Mouse (Mus musculus) hindbrain, embryonic 12.5 days (tissue): Measurements from ENCODE around the gene Nrp1. TPM values are rescaled to one million over a fixed set of nuclear protein-coding genes. Genes with fewer than 3 reads are reported as not detected.

ENCODE experiments used
- ATAC-seq: fragments of 200-750 bp; cut with Nextera tagmentation; 2 replicates; pipeline ENCODE4 v1.8.0; 2017; ENCODE audit warnings: moderate TSS enrichment; ENCODE audit not compliant: low FRiP score
- H3K27ac ChIP-seq: fragments of 300-500 bp; sonication (generic); 2 replicates; pipeline ENCODE4 v1.5.1; 2016; ENCODE audit warnings: mild to moderate bottlenecking
- H3K27me3 ChIP-seq: fragments of 300-500 bp; sonication (generic); 2 replicates; pipeline ENCODE4 v1.6.1; 2016; ENCODE audit warnings: mild to moderate bottlenecking
- H3K36me3 ChIP-seq: fragments of 300-500 bp; sonication (generic); 2 replicates; pipeline ENCODE4 v1.6.1; 2016; ENCODE audit warnings: mild to moderate bottlenecking
- H3K4me1 ChIP-seq: fragments of 300-500 bp; sonication (generic); 2 replicates; pipeline ENCODE4 v1.6.1; 2016
- H3K4me2 ChIP-seq: fragments of 300-500 bp; sonication (generic); replicated peaks from 2 replicates; pipeline ENCODE4 v1.6.1; 2016; ENCODE audit warnings: mild to moderate bottlenecking
- H3K4me3 ChIP-seq: fragments of 300-500 bp; sonication (generic); 2 replicates; pipeline ENCODE4 v1.5.1; 2016; ENCODE audit warnings: mild to moderate bottlenecking
- H3K9ac ChIP-seq: fragments of 300-500 bp; sonication (generic); 2 replicates; pipeline ENCODE4 v1.6.1; 2016; ENCODE audit warnings: mild to moderate bottlenecking, moderate library complexity
- H3K9me3 ChIP-seq: fragments of 300-500 bp; sonication (generic); replicated peaks from 2 replicates; pipeline ENCODE4 v1.6.1; 2016; ENCODE audit warnings: mild to moderate bottlenecking
- WGBS: fragments of 180-500 bp; shearing (Covaris S2); methylation state at CpG from one replicate; pipeline ENCODE4 v1.1.7; 2016; 5-methylcytosine and 5-hydroxymethylcytosine counted together
- polyA plus RNA-seq: library from polyadenylated mRNA; unstranded; fragments of >200 nt; fragmentation: Nextera tagmentation; extraction: Ambion mirVana; gene quantifications from 2 replicates; pipeline ENCODE4 v1.2.1, GENCODE M21; 2016

Gene Nrp1
- polyA plus RNA-seq, 1 experiment from 2014 or later: 48.5 TPM

GRCm38 (mm10) chr8:128398472-128399091 is 40.2 kb downstream of the Nrp1 start:
- ATAC-seq: no peak
- Histone ChIP-seq H3K27ac (no peak overlapping the region), H3K4me3 (no peak overlapping the region), H3K36me3 (no peaks in the 10 kb centered on the region), H3K9ac (no peak overlapping the region), H3K9me3 (no peaks in the 10 kb centered on the region), H3K27me3 (no peaks in the 10 kb centered on the region), H3K4me1 (no peaks in the 10 kb centered on the region), H3K4me2 (no peak overlapping the region)
- WGBS: 79% methylated on average over 11 of the region's 11 CpGs

DNA sequence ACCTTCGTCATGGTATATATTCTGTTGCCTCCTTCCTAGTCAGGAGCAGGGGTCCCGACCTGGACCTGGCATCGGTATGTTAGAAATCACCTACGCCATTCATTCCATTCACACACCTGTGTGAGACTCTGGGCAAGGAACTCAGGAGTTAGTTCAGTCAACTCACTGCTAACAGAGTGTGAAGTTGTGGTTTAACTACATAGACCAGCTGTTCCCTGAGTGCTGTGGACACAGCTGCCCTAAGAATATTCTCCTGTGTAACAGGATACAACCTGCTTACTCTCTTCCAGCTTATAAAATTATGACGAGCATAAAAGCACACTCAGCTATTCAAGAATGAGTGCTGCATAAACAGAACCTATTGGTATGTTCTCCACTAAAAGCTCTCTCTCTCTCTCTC is 41.9 kb downstream of the Nrp1 start:
- Histone ChIP-seq H3K4me3 (no peak overlapping the region), H3K4me1 (no peaks in the 10 kb centered on the region), H3K9ac (no peak overlapping the region), H3K27me3 (no peaks in the 10 kb centered on the region), H3K27ac (no peak overlapping the region), H3K9me3 (no peaks in the 10 kb centered on the region), H3K36me3 (no peaks in the 10 kb centered on the region), H3K4me2 (no peak overlapping the region)
- ATAC-seq: no peak
- WGBS: 92% methylated on average over 5 of the region's 5 CpGs

- no peaks in the 10 kb centered on the region for H3K36me3 ChIP-seq
- H3K9ac ChIP-seq: no peak overlapping the region
- no peak overlapping the region for H3K27ac ChIP-seq
- no peaks in the 10 kb centered on the region for H3K9me3 ChIP-seq
- WGBS: 74% methylated on average over 2 of the region's 2 CpGs
- H3K4me2 ChIP-seq: no peak overlapping the region
- no peak overlapping the region for H3K4me3 ChIP-seq
- no peak for ATAC-seq
- H3K4me1 ChIP-seq: no peaks in the 10 kb centered on the region
- H3K27me3 ChIP-seq: no peaks in the 10 kb centered on the region
Observed at GRCm38 (mm10) chr8:128404876-128405275, 46.5 kb downstream of the Nrp1 start.

DNA sequence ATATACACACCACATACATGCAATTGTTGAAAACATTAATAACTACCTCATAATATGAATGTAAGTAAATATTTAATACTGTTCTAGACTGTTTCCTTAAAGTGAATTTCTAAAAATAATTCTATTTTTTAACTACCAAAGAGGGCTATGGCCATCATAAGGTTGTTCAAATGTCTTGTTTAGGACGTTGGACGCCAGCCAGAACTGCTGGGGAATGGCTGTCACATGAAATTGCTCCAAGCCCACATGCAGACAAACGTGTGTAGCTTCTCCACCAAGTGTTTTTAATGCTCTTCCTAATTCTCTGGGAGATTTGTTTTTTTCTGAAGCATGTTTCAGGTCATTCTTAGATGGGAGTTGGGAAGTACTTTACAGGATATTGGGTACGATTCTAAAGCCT is 55.0 kb downstream of the Nrp1 start:
- H3K9ac ChIP-seq: no peak overlapping the region
- H3K27ac ChIP-seq: no peak overlapping the region
- no peak overlapping the region for H3K4me2 ChIP-seq
- H3K4me1 ChIP-seq: peaks cover 28% of the 10 kb centered on the region
- no peak for ATAC-seq
- H3K27me3 ChIP-seq: no peaks in the 10 kb centered on the region
- 80% methylated on average over 4 of the region's 4 CpGs for WGBS
- no peaks in the 10 kb centered on the region for H3K9me3 ChIP-seq
- no peak overlapping the region for H3K4me3 ChIP-seq
- H3K36me3 ChIP-seq: no peaks in the 10 kb centered on the region

DNA sequence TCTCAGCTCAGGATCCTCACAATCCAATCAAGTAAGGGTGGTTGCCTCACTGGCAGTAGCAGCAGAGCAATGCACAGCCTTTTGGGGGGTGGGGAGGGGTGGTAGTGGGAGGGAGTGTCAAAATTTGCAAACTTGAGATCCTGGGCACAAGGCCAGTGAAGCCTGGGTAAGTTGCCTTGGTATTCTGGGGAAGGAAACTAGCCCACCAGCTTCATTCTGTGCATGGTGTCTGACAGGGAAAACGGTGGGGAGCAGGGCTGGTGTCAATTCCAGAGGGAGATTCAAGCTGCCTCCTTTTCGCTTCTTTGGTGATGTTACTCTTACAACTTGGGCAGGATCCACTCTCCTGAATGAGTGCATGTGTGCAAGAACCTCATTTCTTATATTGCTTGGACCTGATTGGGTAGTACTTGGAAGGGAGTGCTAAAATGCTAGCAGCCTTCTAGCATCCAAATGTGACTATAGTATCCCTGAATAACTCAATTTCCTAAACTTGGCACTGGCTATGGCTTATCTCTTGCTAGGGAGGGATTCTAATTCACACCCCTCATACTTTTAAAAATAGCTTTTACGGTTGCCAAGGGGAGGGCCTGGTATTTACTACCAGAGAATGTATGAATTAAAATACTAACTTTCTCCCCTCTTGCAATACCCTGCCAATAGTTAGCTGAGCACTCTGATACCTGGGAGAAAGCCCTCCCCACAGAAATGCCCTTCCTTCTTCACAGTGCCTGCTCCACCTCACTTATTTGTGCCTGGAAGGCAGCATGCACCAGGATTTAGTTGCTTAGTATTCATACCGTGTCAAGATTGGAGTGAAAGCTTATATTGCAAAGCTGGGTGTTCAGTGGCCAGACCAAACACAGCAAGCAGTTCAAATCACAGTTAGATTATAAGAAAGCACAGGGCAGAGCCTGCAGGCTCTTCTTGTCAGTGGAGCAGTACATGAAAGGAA is 57.6 kb downstream of the Nrp1 start:
- Histone ChIP-seq H3K9me3 (no peaks in the 10 kb centered on the region), H3K9ac (no peak overlapping the region), H3K27ac (peak overlapping the region; percentile 70), H3K27me3 (no peaks in the 10 kb centered on the region), H3K4me3 (no peak overlapping the region), H3K36me3 (no peaks in the 10 kb centered on the region), H3K4me2 (no peak overlapping the region), H3K4me1 (peaks cover 30% of the 10 kb centered on the region)
- peak; percentile 41; the same call in 1 of the 2 replicates for ATAC-seq
- 60% methylated on average over 4 of the region's 4 CpGs for WGBS

- H3K27me3 ChIP-seq: no peaks in the 10 kb centered on the region
- H3K4me1 ChIP-seq: peaks cover 30% of the 10 kb centered on the region
- H3K9me3 ChIP-seq: no peaks in the 10 kb centered on the region
- WGBS: 53% methylated on average over 2 of the region's 2 CpGs
- H3K4me3 ChIP-seq: no peak overlapping the region
- no peak overlapping the region for H3K9ac ChIP-seq
- H3K27ac ChIP-seq: peak overlapping the region; percentile 70
- no peak for ATAC-seq
- H3K4me2 ChIP-seq: no peak overlapping the region
- H3K36me3 ChIP-seq: no peaks in the 10 kb centered on the region
Observed at GRCm38 (mm10) chr8:128416896-128417295, 58.5 kb downstream of the Nrp1 start.

GRCm38 (mm10) chr8:128417956-128418796 is 59.8 kb downstream of the Nrp1 start:
- H3K27me3 ChIP-seq: no peaks in the 10 kb centered on the region
- H3K9ac ChIP-seq: no peak overlapping the region
- 56% methylated on average over 10 of the region's 10 CpGs for WGBS
- peak overlapping the region; percentile 35; the same call in 1 of the 2 replicates for H3K27ac ChIP-seq
- no peaks in the 10 kb centered on the region for H3K36me3 ChIP-seq
- peak; percentile 75 for ATAC-seq
- no peak overlapping the region for H3K4me2 ChIP-seq
- H3K9me3 ChIP-seq: no peaks in the 10 kb centered on the region
- no peak overlapping the region for H3K4me3 ChIP-seq
- H3K4me1 ChIP-seq: peaks cover 30% of the 10 kb centered on the region

DNA sequence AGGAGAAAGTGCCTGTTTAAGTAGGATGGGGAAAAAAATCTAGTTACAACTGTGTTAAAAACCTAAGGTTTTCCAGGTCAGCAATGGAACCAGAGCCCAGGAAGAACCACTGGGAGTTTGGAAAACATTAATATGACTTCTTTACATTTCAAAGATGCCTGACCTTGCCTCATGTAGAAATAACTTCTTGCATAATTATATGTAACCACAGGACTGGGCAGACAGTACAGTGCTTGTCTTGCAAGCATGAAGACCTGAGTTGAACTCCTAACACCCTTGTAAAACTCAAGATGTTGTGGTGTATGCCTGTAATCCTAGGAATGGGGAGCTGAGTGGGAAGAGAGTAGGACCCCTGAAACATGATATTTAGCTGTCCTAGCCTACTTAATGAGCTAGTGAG is 61.6 kb downstream of the Nrp1 start:
- Histone ChIP-seq H3K9ac (no peak overlapping the region), H3K9me3 (no peaks in the 10 kb centered on the region), H3K36me3 (no peaks in the 10 kb centered on the region), H3K27me3 (no peaks in the 10 kb centered on the region), H3K4me1 (peaks cover 30% of the 10 kb centered on the region), H3K4me2 (no peak overlapping the region), H3K4me3 (no peak overlapping the region), H3K27ac (no peak overlapping the region)
- no peak for ATAC-seq

- Histone ChIP-seq H3K27me3 (no peaks in the 10 kb centered on the region), H3K9ac (no peak overlapping the region), H3K36me3 (no peaks in the 10 kb centered on the region), H3K27ac (no peak overlapping the region), H3K4me3 (no peak overlapping the region), H3K4me1 (peaks cover 28% of the 10 kb centered on the region), H3K4me2 (no peak overlapping the region), H3K9me3 (no peaks in the 10 kb centered on the region)
- 84% methylated on average over 1 of the region's 1 CpGs for WGBS
- no peak for ATAC-seq
Observed at GRCm38 (mm10) chr8:128420402-128420801, 62.0 kb downstream of the Nrp1 start.

DNA sequence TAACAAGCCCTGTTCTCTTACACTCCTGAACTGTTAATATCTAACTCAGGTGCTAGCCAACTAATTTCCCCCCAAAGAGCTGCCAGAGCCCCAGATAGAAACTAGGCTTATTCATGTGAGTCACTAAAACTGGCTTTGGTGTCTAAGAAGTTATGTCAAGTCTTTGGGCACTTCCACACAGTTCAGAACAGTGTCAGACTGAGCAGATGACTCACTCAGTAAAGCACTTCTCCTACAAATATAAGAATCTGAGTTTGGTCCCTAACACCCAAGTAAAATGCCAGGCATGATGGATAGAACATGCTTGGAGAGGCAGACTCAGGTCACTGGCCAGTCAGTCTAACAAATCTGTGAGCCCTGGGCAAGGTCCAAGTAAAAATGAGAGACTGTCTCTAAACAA is 65.4 kb downstream of the Nrp1 start:
- Histone ChIP-seq H3K4me1 (no peaks in the 10 kb centered on the region), H3K4me2 (no peak overlapping the region), H3K9ac (no peak overlapping the region), H3K9me3 (no peaks in the 10 kb centered on the region), H3K4me3 (no peak overlapping the region), H3K36me3 (no peaks in the 10 kb centered on the region), H3K27ac (no peak overlapping the region), H3K27me3 (no peaks in the 10 kb centered on the region)
- ATAC-seq: no peak

DNA sequence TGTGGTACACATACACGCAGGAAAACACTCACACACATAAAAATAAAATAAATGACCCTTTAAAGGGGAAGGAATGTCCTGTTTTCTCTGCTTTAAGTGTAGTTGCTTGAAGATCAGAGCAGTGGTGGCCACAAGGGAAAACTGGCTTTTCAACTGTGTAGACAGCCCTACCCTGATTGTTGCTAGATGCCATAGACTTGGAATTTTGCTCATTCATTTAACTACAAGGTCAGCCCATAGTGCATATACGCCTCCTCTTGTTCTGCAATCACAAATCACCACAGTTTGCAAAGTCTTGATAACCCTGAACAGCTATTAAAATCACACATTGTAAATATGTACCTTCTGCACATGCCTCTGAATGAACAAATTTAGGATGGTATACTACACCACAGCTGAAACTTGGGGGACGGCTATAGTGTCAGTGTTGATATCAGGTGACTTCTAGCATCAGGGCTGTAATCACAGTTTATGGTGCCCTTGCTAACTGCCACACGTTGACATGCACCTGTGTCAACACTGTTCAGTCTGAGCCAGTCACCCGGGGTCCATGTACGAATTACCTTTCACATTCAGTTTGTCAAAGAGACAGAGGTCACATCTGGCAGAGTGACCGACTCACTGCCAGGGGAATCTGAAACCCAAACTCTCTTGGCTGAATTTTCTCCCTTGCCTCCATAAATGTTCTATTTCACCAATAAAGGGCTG is 66.4 kb downstream of the Nrp1 start:
- Histone ChIP-seq H3K36me3 (no peaks in the 10 kb centered on the region), H3K27me3 (no peaks in the 10 kb centered on the region), H3K9ac (no peak overlapping the region), H3K4me3 (no peak overlapping the region), H3K4me1 (no peaks in the 10 kb centered on the region), H3K9me3 (no peaks in the 10 kb centered on the region), H3K4me2 (no peak overlapping the region), H3K27ac (no peak overlapping the region)
- 70% methylated on average over 7 of the region's 7 CpGs for WGBS
- no peak for ATAC-seq

DNA sequence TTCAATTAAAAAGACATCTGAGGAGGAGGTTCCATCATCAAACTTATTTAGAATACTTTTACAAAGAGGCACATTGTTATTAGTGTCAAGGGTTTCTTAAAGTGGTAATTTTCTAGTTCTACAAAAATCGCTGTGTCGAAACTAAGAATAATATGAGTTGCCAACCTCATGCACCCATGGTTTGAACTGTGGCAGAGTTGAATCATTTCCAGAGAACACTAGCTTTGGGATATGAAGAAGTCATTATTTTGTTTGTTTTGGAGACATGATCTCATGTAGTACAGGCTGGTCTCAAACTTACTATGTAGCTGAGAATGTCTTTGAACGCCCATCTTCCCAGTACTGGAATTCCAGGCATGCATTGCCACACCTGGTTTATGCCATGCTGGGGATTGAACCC is 68.7 kb downstream of the Nrp1 start:
- Histone ChIP-seq H3K27me3 (no peaks in the 10 kb centered on the region), H3K4me1 (no peaks in the 10 kb centered on the region), H3K36me3 (no peaks in the 10 kb centered on the region), H3K9me3 (no peaks in the 10 kb centered on the region), H3K27ac (no peak overlapping the region), H3K4me3 (no peak overlapping the region), H3K4me2 (no peak overlapping the region), H3K9ac (no peak overlapping the region)
- 83% methylated on average over 3 of the region's 3 CpGs for WGBS
- ATAC-seq: no peak
